Mouse (Mus musculus): ENCODE results near the gene Prss33.
"Not testable (repeated sequence)": the region's sequence is repeated elsewhere in the genome, so short reads cannot be mapped to it uniquely, and the experiment has no call there.

Prss33 gene

GRCm38 (mm10) chr17:23836006-23836575 is at the start of gene Prss33:
Gene Prss33 (minus strand): TSS chr17:23836056.
- no peak for DNase-seq (ENCODE audit: low read depth)

- DNase-seq (ENCODE audit: low read depth): not testable (repeated sequence)
Observed at GRCm38 (mm10) chr17:23880576-23880975, 44.7 kb upstream of the Prss33 start, which contains the start of the genes Dcpp1 and Dcpp2. Gene Dcpp1 (plus strand): TSS chr17:23880876. Gene Dcpp2 (plus strand): TSS chr17:23880880.

- no peak for DNase-seq (ENCODE audit: low read depth)
Observed at GRCm38 (mm10) chr17:23877166-23877565, 41.3 kb upstream of the Prss33 start.

GRCm38 (mm10) chr17:23876741-23877140 is 40.9 kb upstream of the Prss33 start:
- DNase-seq (ENCODE audit: low read depth): no peak

GRCm38 (mm10) chr17:23873884-23874856 is 38.3 kb upstream of the Prss33 start:
- peak; percentile 32 for DNase-seq (ENCODE audit: low read depth)

GRCm38 (mm10) chr17:23868513-23868912 is 32.7 kb upstream of the Prss33 start:
- no peak for DNase-seq (ENCODE audit: low read depth)

GRCm38 (mm10) chr17:23867756-23868155 is 31.9 kb upstream of the Prss33 start, which contains the start of gene Prss21:
Gene Prss21 (plus strand): TSS chr17:23868056.
- DNase-seq (ENCODE audit: low read depth): no peak

- DNase-seq (ENCODE audit: low read depth): no peak
Observed at GRCm38 (mm10) chr17:23862926-23863325, 27.1 kb upstream of the Prss33 start.

GRCm38 (mm10) chr17:23857913-23858312 is 22.1 kb upstream of the Prss33 start:
- no peak for DNase-seq (ENCODE audit: low read depth)

- DNase-seq (ENCODE audit: low read depth): peak; percentile 19
Observed at GRCm38 (mm10) chr17:23857193-23857592, 21.3 kb upstream of the Prss33 start.

GRCm38 (mm10) chr17:23854229-23854765 is 18.4 kb upstream of the Prss33 start:
- no peak for DNase-seq (ENCODE audit: low read depth)

- DNase-seq (ENCODE audit: low read depth): no peak
Observed at GRCm38 (mm10) chr17:23853292-23853691, 17.4 kb upstream of the Prss33 start.

GRCm38 (mm10) chr17:23850853-23851749 is 15.2 kb upstream of the Prss33 start:
- peak; percentile 28 for DNase-seq (ENCODE audit: low read depth)

GRCm38 (mm10) chr17:23850028-23850427 is 14.2 kb upstream of the Prss33 start:
- DNase-seq (ENCODE audit: low read depth): no peak

- no peak for DNase-seq (ENCODE audit: low read depth)
Observed at GRCm38 (mm10) chr17:23843812-23844273, 8.0 kb upstream of the Prss33 start, which contains the start of the genes Prss32 and Prss41. Gene Prss32 (plus strand): TSS chr17:23843855. Gene Prss41 (minus strand): TSS chr17:23844172.

GRCm38 (mm10) chr17:23843141-23843811 is 7.4 kb upstream of the Prss33 start:
- DNase-seq (ENCODE audit: low read depth): no peak

GRCm38 (mm10) chr17:23841145-23841544 is 5.3 kb upstream of the Prss33 start:
- peak; percentile 28 for DNase-seq (ENCODE audit: low read depth)

- DNase-seq (ENCODE audit: low read depth): no peak
Observed at GRCm38 (mm10) chr17:23831201-23831600, 4.7 kb downstream of the Prss33 start.

- peak; percentile 73 for DNase-seq (ENCODE audit: low read depth)
Observed at GRCm38 (mm10) chr17:23829064-23829619, 6.7 kb downstream of the Prss33 start, which contains the start of gene Elob. Gene Elob (minus strand): TSS chr17:23829136.

- no peak for DNase-seq (ENCODE audit: low read depth)
Observed at GRCm38 (mm10) chr17:23828271-23829001, 7.4 kb downstream of the Prss33 start.

Measured in fibroblast of lung, adult 2 months (primary cell).